Mouse (Mus musculus) common myeloid progenitor, adult 5-6 weeks (primary cell): Measurements from ENCODE around the gene Golga3. TPM values are rescaled to one million over a fixed set of nuclear protein-coding genes. Genes with fewer than 3 reads are reported as not detected.
A peak's percentile ranks its signal among the peaks of the same experiment; 100 is the strongest.

Source experiments
- ATAC-seq: replicated peaks from 2 replicates; pipeline ENCODE4 v1.8.0; 2016; ENCODE audit warnings: low read depth, mild to moderate bottlenecking, moderate TSS enrichment, inconsistent platforms; ENCODE audit not compliant: poor library complexity, severe bottlenecking
- total RNA-seq: library from RNA; stranded (forward); fragments of 200-1000, 187-1606 nt; gene quantifications from 2 replicates; pipeline ENCODE4 v1.2.3, GENCODE M21; 2017

The Golga3 gene
- total RNA-seq: 23.5 and 35.6 TPM in 2 replicates

- ATAC-seq: peak; percentile 88
Measured at GRCm38 (mm10) chr5:110176362-110177020, at the start of gene Golga3. Gene Golga3, plus strand, starts transcription at chr5:110176701.

- peak; percentile 99 for ATAC-seq
Measured at GRCm38 (mm10) chr5:110135293-110136086, 41.0 kb upstream of the Golga3 start, which contains the start of gene Chfr. Gene Chfr, plus strand, starts transcription at chr5:110135842.

GRCm38 (mm10) chr5:110136087-110136464 is 40.4 kb upstream of the Golga3 start:
- ATAC-seq: no peak

GRCm38 (mm10) chr5:110137816-110138215 is 38.7 kb upstream of the Golga3 start:
- ATAC-seq: no peak

GRCm38 (mm10) chr5:110139325-110139724 is 37.2 kb upstream of the Golga3 start:
- no peak for ATAC-seq

- ATAC-seq: no peak
Measured at GRCm38 (mm10) chr5:110140424-110140823, 36.1 kb upstream of the Golga3 start.

- ATAC-seq: no peak; the same call in 1 of the 2 replicates
Measured at GRCm38 (mm10) chr5:110142309-110142708, 34.2 kb upstream of the Golga3 start.

- ATAC-seq: peak; percentile 64
Measured at GRCm38 (mm10) chr5:110143007-110143406, 33.5 kb upstream of the Golga3 start.

GRCm38 (mm10) chr5:110169374-110169773 is 7.1 kb upstream of the Golga3 start:
- ATAC-seq: no peak

GRCm38 (mm10) chr5:110177021-110177420 is 520 bp downstream of the Golga3 start:
- peak; percentile 26 for ATAC-seq

- no peak for ATAC-seq
Measured at GRCm38 (mm10) chr5:110178628-110179027, 2.1 kb downstream of the Golga3 start.

GRCm38 (mm10) chr5:110181716-110182115 is 5.2 kb downstream of the Golga3 start:
- no peak for ATAC-seq

- ATAC-seq: peak; percentile 69
Measured at GRCm38 (mm10) chr5:110203164-110203895, 26.8 kb downstream of the Golga3 start.

GRCm38 (mm10) chr5:110204777-110205176 is 28.3 kb downstream of the Golga3 start:
- peak; percentile 54; the same call in 1 of the 2 replicates for ATAC-seq

- peak; percentile 85 for ATAC-seq
Measured at GRCm38 (mm10) chr5:110211312-110211711, 34.8 kb downstream of the Golga3 start.

GRCm38 (mm10) chr5:110216780-110217179 is 40.3 kb downstream of the Golga3 start:
- ATAC-seq: no peak

- ATAC-seq: no peak
Measured at GRCm38 (mm10) chr5:110220331-110220730, 43.8 kb downstream of the Golga3 start.

- ATAC-seq: no peak
Measured at GRCm38 (mm10) chr5:110222757-110223156, 46.3 kb downstream of the Golga3 start.

- ATAC-seq: no peak
Measured at GRCm38 (mm10) chr5:110225056-110225455, 48.6 kb downstream of the Golga3 start.

- ATAC-seq: no peak
Measured at GRCm38 (mm10) chr5:110227336-110227883, 50.9 kb downstream of the Golga3 start.
